Mouse (Mus musculus) right cerebral cortex, adult 2 months (tissue): ENCODE measurements around the gene Phactr4.

Source experiments
- DNase-seq, 2 experiments: peaks; one replicate each; pipeline ENCODE4 v3.0.0; 2021 to 2022; ENCODE audit warnings: low spot score in 2 of 2

Gene Phactr4

GRCm38 (mm10) chr4:132411322-132412094, 10.8 kb downstream of the Phactr4 start:
- DNase-seq: peak in 1 of 2 experiments; percentile 24

DNA sequence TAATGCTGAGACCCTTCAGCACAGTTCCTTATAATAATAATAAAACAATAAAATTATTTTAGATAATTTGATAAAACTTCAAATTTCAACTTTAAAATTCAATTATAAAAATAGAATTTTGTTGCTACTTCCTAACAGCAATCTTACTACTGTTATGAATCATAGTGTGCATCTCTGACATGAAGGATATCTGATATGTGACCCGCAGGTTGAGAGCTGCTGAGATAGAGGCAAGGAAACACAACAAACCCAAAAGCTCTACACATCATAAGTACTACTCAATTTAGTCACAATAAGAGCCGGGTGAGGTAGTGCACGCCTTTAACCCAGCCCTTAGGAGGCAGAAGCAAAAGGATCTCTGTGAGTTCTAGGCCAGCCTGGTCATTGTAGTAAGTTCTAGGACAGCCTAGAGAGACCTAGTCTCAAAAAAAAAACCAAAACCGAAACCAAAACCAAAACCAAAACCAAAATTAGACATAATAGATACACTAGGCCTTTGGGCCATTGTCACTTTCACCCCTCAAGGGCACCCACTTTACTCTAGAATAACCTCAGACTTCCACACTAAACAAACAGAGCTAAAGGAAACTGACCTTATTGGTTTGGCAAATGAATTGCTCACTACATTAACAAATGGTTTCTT, 12.6 kb downstream of the Phactr4 start:
- no peak for DNase-seq

GRCm38 (mm10) chr4:132406393-132407189, 15.7 kb downstream of the Phactr4 start:
- no peak for DNase-seq

- no peak for DNase-seq
These were observed 17.7 kb downstream of the Phactr4 start for GRCm38 (mm10) chr4:132404588-132404987.

DNA sequence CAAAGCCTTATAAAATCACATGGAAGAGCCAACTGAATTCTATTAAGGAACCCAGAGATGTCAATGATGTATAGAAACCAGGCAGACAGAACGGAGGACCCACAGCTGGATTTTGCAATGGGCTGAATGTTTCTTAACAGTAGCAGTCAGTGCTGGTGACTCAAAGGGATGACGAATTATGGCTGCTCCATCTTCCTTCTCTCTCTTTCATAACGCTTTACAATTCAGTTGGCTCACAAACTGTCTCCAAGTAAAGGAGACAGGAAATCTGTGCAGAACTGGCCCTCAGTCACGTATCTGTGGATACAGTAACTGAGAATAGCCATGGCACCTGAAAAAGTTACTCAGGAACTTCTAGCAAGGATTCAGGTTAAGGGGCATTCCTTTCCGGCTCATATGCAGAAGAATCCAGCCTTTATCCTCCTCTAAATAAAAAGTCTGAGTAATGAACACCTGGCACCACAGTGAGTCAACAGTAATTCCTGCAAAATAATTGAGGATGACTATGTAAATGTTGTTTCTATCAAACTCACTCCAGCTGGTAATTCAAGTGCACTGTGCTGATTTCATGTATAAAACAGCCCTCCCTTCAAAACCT, 19.1 kb downstream of the Phactr4 start:
- DNase-seq: peak; percentile 10 to 22

DNA sequence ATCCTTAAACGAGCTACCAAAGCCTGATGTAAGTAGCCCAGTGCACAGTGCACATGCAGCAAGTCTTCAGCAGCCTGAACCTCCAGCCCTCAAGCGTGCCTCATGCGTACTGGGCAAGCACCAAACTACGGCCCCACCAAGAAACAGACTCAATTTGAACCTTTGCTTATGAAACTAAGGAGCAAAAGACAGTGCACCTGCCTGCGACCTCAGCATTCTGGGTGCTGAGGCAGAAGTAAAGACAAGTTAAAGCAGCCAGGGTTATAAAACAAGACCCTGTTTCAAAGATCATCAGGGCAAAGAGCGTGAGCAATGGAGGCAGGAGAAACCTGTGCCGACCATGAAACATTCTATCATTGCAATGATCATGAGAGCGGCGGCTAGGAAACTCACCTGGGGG, 21.3 kb downstream of the Phactr4 start:
- no peak for DNase-seq

- DNase-seq: no peak
These were observed 23.4 kb downstream of the Phactr4 start for GRCm38 (mm10) chr4:132398863-132399262.

DNA sequence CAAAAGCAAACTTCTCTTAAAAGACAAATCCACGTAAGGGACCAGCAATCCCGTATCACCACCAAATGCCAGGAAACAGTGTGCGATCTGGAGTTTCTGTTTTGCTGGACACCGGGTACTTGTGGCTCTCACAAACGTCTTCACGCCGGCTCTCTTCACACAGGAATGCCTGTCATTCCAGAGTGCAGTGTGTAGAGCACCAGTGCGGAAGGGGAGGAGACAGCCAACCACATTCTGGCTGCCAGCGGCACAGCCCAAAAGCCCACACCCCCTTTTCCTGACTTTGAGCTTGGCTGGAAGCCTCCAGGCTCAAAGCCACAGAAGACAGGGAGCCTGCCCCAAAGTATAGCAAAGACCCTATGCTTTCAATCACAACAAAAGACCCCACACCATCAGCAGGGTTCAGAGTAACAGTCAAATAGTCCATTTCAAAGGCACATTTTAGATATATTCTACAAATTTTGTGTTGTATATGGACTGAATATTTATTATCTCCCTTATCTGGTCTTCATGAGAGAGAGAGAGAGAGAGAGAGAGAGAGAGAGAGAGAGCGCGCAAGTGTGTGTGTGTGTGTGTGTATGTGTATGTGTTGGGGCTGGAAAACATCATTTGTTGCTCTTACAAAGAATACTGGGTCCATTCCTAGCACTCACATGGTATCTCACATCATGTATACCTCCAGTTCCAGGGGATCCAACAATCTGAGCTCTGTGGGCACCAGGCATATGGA, 24.1 kb downstream of the Phactr4 start:
- peak; percentile 7 to 28 for DNase-seq

GRCm38 (mm10) chr4:132397120-132397519, 25.2 kb downstream of the Phactr4 start:
- no peak for DNase-seq

GRCm38 (mm10) chr4:132396251-132396650, 26.0 kb downstream of the Phactr4 start:
- no peak for DNase-seq

GRCm38 (mm10) chr4:132391063-132391740, 31.1 kb downstream of the Phactr4 start:
- DNase-seq: no peak

GRCm38 (mm10) chr4:132389302-132389701, 33.0 kb downstream of the Phactr4 start:
- no peak for DNase-seq

DNA sequence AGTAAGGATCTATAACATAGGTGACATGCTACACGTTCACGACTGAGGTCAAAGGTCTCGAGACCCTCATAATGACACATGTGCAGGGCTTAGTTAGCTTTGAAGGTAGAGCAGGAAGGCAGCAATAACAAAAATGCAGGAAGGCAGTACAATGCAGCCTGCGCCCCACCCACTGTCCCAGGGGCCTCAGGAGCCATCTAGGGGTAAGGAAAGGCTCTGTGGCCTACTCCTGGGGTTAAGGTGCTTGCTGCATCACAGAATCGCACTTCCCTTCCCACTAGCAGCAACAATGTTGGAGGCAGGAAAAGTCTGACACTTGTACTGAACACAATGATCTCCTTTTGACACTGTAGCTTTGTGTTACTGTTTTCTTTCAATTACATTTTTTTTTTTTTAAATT, 34.7 kb downstream of the Phactr4 start:
- no peak for DNase-seq

GRCm38 (mm10) chr4:132386846-132387245, 35.4 kb downstream of the Phactr4 start:
- no peak for DNase-seq

- DNase-seq: no peak
These were observed 36.4 kb downstream of the Phactr4 start for GRCm38 (mm10) chr4:132385771-132386410.

DNA sequence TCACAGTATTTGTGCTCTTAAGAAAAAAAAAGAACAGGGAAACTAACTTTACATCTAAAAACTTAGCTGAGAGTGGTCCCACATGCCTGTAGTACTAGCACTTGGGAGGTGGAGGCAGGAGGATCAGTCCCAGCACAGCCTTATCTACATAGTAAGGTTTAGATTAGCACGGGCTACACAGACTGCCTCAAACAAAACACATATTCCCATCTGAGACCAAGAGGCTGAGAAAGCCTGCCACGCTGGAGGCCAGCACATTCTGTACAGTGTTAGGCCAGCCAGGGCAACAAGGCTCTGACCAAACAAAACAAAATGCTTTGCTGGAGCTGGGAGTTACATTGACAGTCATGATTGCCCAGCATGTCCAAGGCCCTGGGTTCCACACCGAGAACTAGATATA, 38.8 kb downstream of the Phactr4 start:
- DNase-seq: no peak

- DNase-seq: no peak
These were observed 40.0 kb downstream of the Phactr4 start for GRCm38 (mm10) chr4:132382296-132382695.

GRCm38 (mm10) chr4:132380965-132381616, 41.2 kb downstream of the Phactr4 start:
- DNase-seq: no peak

GRCm38 (mm10) chr4:132373820-132374219, 48.5 kb downstream of the Phactr4 start:
- no peak for DNase-seq
